Mouse (Mus musculus): Measurements from ENCODE around the gene Map3k14. TPM values are rescaled to one million over a fixed set of nuclear protein-coding genes. Genes with fewer than 3 reads are reported as not detected.
A peak's percentile ranks its signal among the peaks of the same experiment; 100 is the strongest.
"Not testable (repeated sequence)": the region's sequence is repeated elsewhere in the genome, so short reads cannot be mapped to it uniquely, and the experiment has no call there.

Map3k14 gene
- total RNA-seq, 2 experiments from 2014 or later, result 4.5 to 4.7 TPM

GRCm38 (mm10) chr11:103247504-103248177 is 19.6 kb downstream of the Map3k14 start:
- peak; percentile 39 to 77 for DNase-seq (ENCODE audit: low spot score in 2 of 2)

GRCm38 (mm10) chr11:103246731-103247290 is 20.5 kb downstream of the Map3k14 start:
- no peak for DNase-seq (ENCODE audit: low spot score in 2 of 2)

DNA sequence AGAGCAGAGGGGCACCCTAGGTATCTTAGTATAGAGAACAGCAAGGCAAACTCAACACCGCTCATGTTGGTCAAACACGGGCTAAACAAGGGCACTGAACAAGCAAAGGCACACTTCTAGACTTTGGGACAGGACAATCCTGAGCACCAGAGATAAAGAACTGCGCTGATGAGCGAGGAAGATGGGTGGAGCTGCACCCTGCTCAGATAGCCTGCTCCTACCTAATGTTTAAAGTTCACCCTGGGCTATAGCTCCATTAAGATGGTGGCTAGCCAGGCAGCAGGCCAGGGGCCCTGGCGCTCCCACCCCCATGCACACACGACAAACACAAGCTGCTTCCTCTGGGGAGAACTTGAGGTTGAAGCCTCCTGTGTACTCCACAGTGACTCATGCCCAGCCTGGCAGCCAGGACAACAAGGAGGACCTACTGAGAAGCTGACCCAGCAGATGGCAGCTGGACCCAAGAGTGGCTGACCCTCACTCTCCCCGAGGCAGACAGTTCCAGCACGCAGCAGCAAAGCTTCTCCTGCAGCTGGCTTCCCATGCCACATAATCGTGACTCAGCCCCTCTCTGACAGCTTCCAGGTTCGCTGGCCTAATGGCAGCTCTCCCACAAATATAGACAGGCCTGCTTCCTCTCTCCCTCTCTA is 21.1 kb downstream of the Map3k14 start:
- peak in 1 of 2 experiments; percentile 33 for DNase-seq (ENCODE audit: low spot score in 2 of 2)

GRCm38 (mm10) chr11:103244856-103245255 is 22.4 kb downstream of the Map3k14 start:
- no peak for DNase-seq (ENCODE audit: low spot score in 2 of 2)

GRCm38 (mm10) chr11:103240740-103241139 is 26.5 kb downstream of the Map3k14 start:
- DNase-seq (ENCODE audit: low spot score in 2 of 2), result no peak

DNA sequence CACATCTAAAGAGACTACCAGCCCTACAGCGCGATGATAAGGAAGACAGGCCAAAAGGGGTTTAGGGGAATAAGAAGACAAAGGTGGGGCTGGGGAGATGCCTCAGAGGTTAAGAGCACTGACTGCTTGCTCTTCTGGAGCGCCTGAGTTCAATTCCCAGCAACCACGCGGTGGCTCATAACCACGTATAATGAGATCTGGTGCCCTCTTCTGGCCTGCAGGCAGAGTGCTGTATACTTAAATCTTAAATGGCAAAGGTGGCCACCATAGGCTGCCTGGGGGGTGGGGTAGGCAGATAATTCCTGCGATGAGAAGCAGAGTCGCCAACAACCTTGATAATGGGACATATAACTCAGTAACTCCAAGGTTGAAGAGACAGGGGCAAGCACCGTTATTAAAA is 29.5 kb downstream of the Map3k14 start:
- DNase-seq (ENCODE audit: low spot score in 2 of 2), result no peak

- no peak for DNase-seq (ENCODE audit: low spot score in 2 of 2)
Measured at GRCm38 (mm10) chr11:103236903-103237302, 30.4 kb downstream of the Map3k14 start.

- DNase-seq (ENCODE audit: low spot score in 2 of 2), result no peak
Measured at GRCm38 (mm10) chr11:103236431-103236830, 30.8 kb downstream of the Map3k14 start.

DNA sequence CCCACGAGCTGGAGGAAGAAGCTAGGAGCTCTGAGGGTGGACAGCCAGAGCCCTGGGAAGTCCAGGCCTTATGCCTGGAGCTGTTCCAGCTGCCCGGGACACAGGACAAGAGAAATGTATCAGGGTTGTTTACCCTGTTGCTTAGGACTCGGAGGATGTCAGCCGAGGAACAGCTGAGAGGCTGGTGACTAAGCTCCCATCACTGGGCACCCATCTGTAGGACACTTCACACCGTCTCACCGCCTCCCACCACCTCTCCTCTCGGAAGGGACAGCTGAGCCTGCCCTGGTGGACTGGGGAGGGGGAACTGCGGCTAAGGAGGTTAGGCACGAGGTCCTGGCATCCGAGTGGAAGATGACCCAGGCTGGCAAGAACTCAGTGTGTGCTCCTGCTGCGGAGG is 31.6 kb downstream of the Map3k14 start:
- no peak for DNase-seq (ENCODE audit: low spot score in 2 of 2)

DNA sequence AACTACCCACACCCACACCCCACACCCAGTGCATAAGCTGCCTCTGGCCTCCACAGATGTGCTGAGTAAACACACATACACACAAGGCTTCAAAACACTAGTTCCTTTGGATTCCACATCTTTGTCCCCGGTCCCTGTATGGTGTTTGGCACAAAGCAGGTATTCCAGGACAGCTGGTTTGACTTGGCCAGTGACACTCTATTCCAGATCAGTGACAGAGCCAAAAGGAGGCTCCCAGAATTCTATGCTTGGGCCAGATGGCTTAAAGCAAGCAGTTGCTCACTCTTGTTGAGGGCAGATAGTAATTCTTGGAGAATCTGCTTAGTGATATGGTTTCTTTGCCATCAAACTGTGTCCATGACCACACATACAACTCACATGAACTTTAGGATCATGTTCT is 32.8 kb downstream of the Map3k14 start:
- DNase-seq (ENCODE audit: low spot score in 2 of 2), result no peak

DNA sequence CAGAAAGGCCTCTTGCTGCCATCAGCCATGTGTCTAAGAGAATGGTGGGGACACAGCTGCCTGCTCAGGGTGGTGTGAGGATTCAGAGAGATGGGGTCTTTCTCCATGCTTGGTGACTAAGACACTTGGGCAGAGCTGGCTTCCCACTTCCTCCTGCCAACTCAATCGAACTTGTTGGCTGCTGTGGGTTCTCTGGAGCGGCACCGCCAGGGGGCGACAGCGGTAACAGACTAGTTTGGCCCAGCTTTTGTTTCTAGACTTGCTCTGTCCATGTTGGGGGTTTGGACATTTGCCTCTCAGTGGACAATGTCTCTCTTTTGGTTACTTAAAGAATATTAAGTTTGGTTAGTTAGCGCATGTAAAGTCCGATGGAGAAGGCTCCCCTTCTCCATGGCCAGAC is 34.3 kb downstream of the Map3k14 start:
- peak; percentile 65 to 90 for DNase-seq (ENCODE audit: low spot score in 2 of 2)

GRCm38 (mm10) chr11:103231367-103231766 is 35.9 kb downstream of the Map3k14 start:
- no peak for DNase-seq (ENCODE audit: low spot score in 2 of 2)

DNA sequence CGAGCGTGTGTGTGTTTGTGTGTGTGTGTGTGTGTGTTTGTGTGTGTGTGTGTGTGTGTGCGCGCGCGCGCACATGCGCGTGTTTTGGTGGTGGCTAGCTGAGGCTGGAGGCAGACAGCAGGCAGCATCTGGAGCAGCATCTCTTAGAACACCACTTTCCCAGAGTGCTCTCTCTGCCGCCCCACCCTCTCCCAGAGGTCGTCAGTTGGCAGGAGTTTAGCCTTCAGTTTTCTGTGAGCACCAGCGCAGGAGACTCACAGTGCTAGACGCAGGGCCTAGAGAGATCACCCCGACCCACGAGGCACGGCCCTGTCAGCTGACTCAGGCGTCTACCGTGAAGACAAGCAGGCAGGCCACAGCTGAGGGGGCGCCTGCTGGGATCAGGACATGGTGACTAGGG is 36.6 kb downstream of the Map3k14 start:
- DNase-seq (ENCODE audit: low spot score in 2 of 2), result no peak

DNA sequence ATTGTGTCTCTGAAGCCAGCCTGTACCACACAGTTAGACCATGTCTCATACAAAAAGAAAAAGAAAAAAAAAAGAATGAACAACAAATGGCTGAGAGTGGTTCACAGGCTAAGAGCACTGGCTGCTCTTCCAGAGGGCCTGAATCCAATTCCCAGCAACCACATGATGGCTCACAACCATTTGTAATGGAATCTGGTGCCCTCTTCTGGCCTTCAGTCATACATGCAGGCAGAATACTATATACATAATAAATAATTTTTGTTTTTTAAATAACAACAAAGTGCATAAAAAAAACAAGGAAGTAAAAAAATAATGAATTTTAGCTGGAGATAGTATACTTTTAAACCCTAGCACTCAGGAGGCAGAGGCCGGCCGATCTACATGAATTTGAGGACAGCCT is 37.7 kb downstream of the Map3k14 start:
- no peak for DNase-seq (ENCODE audit: low spot score in 2 of 2)

DNA sequence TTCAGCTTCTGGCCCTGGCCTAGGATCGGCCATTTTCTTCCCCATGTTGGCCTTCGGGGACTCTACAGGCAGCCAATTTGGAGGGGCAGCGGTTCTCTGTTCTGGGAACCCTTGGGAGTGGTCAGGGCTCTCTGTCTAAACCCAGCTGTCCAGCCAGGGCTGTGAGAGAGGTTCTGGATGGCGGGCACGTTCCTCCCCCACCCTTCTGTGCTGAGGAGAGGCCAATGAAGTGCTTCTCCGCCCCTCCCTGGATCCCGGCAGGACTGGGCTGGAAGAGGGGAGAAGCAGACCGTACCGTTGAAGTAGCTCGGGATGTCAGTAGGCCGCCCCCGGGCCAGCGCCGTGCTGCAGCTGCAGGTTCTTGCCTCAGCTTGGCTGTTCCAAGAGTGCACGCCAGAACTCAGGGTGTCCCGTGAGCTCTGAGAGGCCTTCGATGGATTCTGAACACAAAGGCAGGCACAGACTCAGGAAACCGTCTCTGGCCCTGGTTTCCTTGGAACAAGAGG is 43.3 kb downstream of the Map3k14 start:
- no peak for DNase-seq (ENCODE audit: low spot score in 2 of 2)

DNA sequence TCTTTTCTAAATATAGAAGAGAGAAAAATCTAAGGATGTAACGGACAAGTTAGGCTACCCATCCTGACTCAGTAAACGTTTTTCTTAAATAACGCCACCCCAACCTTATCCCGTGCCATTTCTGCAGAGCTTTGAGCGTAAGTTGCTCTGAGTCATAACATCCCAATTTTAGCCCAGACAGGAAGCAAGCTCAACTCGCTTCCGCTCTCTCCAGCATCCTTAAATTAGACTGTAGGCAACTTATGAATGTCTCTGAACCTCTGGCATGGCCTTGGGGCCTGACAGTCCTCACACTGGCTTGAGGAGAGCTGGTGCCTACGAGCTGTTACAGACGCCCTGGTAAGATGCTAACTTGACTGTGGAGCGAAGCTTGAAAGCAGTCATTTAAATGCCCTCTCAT is 43.8 kb downstream of the Map3k14 start:
- DNase-seq (ENCODE audit: low spot score in 2 of 2), result no peak

DNA sequence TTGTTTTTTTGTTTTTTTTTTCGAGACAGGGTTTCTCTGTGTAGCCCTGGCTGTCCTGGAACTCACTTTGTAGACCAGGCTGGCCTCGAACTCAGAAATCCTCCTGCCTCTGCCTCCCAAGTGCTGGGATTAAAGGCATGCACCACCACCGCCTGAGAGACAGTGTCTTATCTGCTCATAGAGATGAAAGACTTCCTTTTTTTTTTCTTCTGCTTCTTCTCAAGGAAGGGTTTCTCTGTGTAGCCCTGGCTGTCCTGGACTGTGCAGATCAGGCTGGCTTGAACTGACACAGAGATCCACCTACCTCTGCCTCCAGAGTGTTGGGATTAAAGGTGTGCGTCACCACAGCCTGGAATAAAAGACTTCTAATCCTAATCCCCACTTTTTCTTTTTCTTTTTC is 44.6 kb downstream of the Map3k14 start:
- DNase-seq (ENCODE audit: low spot score in 2 of 2), result not testable (repeated sequence)

DNA sequence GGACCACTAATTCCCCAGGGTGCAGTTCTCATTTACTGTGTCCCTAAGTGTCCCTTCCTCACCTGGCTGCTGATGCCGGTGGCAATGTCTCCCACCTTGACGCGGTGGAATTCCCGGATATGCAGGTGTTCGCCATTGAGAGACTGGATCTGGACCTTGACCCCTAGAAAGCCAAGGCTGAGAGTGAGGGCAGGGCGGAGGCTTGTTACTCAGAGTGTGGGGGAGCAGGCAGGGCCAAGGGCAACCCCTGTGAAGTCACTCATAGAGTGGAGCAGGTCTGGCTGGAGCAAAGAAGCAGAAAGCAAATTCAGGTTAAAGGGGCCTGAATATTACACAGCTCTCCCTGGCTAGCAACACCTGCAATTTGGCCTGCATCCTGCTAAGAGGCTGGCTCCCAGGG is 45.8 kb downstream of the Map3k14 start:
- no peak for DNase-seq (ENCODE audit: low spot score in 2 of 2)

- no peak for DNase-seq (ENCODE audit: low spot score in 2 of 2)
Measured at GRCm38 (mm10) chr11:103219995-103220394, 47.3 kb downstream of the Map3k14 start.

DNA sequence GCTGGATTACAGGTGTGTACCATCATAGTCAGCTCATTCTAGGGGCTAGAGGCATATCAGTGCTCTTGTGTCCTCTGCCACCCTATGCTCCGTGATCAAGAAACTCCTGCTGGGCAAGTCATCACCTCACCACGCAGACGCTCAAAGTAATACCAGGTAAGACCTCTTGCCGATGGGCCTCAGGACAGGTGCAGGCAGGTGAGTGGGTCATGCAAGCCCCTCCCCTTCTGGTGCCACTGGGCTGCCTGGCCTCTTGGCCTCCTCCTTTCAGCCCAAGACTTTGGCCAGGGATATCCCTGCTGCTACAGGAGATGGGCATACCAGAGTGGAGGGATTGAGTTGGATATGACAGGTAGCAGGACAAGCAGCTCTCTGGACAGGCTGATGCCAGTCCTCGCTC is 48.0 kb downstream of the Map3k14 start:
- no peak for DNase-seq (ENCODE audit: low spot score in 2 of 2)

- DNase-seq (ENCODE audit: low spot score in 2 of 2), result no peak
Measured at GRCm38 (mm10) chr11:103218517-103218901, 48.8 kb downstream of the Map3k14 start.

GRCm38 (mm10) chr11:103217790-103218516 is 49.3 kb downstream of the Map3k14 start, which contains the start of gene Spata32:
Spata32 (minus strand) TSS chr11:103218432.
- peak; percentile 51 to 69 for DNase-seq (ENCODE audit: low spot score in 2 of 2)
